Mouse (Mus musculus): ENCODE measurements at regions not wholly inside any gene's neighbourhood (a gene's known extent, or its start where the extent isn't known, plus 50 kb on each side); places are given as distances from the start of the nearest gene placed in this dataset.
A peak's percentile ranks its signal among the peaks of the same experiment; 100 is the strongest.

GRCm38 (mm10) chr16:22750725-22751287 lies 60.6 kb downstream of the Crygs start:
- DNase-seq (ENCODE audit: low spot score in 2 of 2) = peak in 1 of 2 experiments; percentile 22
- intact Hi-C loops (cut with DNase I) = no loop called here

GRCm38 (mm10) chr16:22744121-22744855 lies 67.1 kb downstream of the Crygs start:
- intact Hi-C loops (cut with DNase I) = no loop called here
- DNase-seq (ENCODE audit: low spot score in 2 of 2) = no peak

DNA sequence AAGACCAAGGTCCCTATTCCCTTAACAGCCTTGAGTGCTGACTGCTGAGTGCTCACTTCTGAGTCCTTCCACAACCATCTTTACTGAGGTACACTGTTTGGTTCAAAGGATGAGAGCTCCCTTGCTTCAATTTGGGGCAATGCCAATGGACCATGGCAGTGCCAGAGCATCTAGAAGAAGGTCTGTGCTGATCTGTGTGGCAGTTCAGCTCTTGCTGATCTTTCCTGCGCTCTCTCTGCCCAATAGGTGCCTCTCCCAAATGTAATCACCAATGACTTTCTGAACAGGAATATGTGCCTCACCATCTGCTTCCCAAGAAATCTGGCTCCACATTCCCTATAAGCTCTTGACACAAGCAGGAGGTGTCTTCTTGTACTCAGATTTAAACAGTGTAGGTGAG lies 67.9 kb downstream of the Crygs start:
- DNase-seq (ENCODE audit: low spot score in 2 of 2) = peak in 1 of 2 experiments; percentile 25
- intact Hi-C loops (cut with DNase I) = no loop called here

DNA sequence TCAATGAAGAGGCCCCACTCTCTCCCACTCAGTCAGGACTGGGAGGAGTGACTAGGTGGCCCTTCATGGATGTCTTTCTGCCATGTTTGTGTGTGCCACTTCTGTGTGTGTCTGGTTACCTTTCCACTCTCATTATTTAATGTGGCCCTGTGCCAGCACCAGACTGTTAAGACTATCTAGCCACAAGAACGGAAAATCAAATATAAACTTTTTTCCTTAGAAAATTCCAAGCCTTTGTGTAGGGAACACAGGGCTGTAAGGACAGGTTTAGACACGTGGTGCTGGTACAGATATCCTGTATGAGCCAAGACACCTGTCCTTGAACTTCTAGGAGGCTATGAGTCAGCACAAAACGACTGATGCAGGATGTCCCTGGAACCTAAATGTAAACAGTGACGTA lies 69.9 kb downstream of the Crygs start:
- intact Hi-C loops (cut with DNase I) = no loop called here
- DNase-seq (ENCODE audit: low spot score in 2 of 2) = no peak

DNA sequence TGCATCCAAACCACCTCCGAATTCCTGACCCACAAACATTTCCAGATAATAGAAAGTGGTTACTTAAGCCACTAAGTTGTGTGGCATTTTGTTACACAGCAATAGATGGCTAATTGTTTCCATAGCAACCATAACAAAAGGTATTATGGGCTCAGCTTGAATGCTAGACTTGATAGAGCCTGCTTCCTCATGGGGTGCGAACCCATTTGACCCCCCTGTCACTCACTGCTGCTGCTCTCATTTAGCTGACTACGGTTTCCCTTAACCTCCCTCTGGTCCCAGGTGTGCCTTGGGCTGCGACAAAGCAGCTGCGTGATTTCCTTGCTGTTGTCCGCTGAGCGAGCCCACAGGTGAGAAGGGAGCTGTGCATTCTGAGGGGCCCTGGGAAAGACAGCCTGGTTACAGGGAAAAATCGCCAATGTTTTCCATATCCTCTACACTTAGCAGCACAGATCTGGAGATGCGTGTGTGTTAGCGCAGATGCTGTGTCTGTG lies 76.8 kb downstream of the Crygs start:
- intact Hi-C loops (cut with DNase I) = no loop called here
- no peak for DNase-seq (ENCODE audit: low spot score in 2 of 2)

DNA sequence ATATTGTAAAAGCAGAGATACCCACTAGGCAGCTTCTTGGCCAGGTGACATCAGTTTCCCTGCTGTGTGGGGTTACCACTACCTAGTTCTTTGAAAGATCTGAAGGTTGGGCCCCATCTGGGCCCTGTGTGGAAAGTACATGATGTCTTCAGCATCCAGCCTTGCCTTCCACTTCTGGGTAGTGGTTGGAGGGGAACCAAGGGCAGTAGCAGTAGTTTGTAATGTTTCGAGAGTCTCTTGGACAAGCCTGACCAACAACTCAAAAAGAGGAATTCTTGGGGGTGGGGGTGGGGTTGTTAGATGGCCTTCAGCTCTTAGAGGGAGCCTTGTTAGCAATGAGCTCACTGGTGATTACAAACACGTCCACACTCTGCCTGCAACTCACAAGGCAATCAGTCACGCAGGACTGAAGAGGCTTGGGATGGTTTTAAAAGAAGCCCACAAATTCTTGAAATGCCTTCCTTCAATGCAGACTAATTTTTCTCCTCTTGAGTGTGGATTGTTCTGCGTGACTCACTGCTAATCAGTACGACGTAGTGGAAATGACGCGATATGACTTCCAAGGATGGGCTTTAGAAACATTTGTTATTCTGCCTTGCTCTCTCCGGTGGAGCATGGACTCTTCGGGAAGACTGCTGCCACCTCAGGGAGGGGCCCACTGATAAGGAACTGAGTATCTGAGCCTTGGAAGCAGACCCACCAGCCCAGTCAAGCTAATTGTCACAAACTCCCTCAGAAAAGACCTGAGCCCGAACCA lies 76.9 kb upstream of the Dgkg start:
- intact Hi-C loops (cut with DNase I) = no loop called here
- no peak for DNase-seq (ENCODE audit: low spot score in 2 of 2)

DNA sequence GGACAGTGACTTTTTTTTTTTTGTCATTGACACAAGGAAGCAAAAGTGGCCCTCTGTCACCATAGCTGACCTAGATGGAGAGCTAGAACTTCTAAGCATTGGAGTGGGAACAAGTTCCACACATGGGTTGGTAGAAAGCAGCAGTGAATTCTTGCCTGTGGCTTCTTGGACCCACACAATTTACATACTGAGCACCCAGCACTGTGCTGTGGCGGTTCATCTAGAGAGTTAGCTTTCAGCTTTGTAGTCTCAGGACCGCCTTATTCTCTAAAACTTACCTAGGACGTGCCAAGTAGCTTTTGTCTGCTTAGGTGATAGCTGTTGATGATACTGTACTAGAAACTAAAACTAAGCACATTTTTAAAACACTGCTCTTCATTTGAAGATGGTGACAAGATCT lies 72.1 kb upstream of the Dgkg start:
- no peak for DNase-seq (ENCODE audit: low spot score in 2 of 2)
- intact Hi-C loops (cut with DNase I) = no loop called here

DNA sequence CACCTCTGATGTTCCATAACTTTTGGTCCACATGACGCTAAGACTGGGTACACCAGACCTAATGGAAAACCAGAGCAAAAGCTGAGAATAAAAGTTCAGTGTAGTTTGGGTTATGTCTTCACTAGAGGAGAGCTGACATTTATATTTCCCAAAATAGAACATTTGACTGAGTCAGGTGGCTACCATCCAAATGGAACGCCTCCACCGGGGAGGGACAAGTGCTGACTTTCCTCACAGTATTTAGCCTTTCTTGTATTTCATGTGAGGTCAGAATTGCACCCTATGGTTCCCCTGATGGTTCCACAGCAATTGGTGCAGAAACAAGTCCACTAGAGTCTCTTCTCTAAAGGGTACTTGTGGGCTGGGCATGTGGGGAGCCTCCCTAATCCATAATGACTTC lies 68.2 kb upstream of the Dgkg start:
- DNase-seq (ENCODE audit: low spot score in 2 of 2) = no peak
- intact Hi-C loops (cut with DNase I) = no loop called here

DNA sequence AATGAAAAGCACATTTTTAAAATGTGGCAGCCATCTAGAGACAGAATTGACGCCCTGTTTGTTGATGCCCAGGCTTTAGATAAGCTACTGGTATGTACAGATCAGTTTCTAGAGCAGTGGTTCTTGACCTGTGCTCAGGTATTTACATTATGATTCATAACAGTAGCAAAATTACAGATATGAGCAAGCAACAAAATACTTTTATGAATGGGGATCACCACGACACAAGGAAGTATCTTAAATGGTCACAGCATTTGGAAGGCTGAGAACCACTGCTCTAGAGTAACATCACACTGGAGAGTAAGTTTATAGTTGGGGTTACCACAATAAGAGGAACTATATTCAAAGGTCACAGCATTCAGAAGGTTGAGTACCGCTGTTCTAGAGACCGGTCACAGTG lies 66.3 kb upstream of the Dgkg start:
- no peak for DNase-seq (ENCODE audit: low spot score in 2 of 2)
- intact Hi-C loops (cut with DNase I) = no loop called here

GRCm38 (mm10) chr16:22719791-22720190 lies 62.8 kb upstream of the Dgkg start:
- peak in 1 of 2 experiments; percentile 57 for DNase-seq (ENCODE audit: low spot score in 2 of 2)
- intact Hi-C loops (cut with DNase I) = no loop called here

- DNase-seq (ENCODE audit: low spot score in 2 of 2) = no peak
- intact Hi-C loops (cut with DNase I) = no loop called here
Observed at GRCm38 (mm10) chr16:22719304-22719703, 62.3 kb upstream of the Dgkg start.

- DNase-seq (ENCODE audit: low spot score in 2 of 2) = no peak
- intact Hi-C loops (cut with DNase I) = no loop called here
Observed at GRCm38 (mm10) chr16:22717462-22717861, 60.4 kb upstream of the Dgkg start.

DNA sequence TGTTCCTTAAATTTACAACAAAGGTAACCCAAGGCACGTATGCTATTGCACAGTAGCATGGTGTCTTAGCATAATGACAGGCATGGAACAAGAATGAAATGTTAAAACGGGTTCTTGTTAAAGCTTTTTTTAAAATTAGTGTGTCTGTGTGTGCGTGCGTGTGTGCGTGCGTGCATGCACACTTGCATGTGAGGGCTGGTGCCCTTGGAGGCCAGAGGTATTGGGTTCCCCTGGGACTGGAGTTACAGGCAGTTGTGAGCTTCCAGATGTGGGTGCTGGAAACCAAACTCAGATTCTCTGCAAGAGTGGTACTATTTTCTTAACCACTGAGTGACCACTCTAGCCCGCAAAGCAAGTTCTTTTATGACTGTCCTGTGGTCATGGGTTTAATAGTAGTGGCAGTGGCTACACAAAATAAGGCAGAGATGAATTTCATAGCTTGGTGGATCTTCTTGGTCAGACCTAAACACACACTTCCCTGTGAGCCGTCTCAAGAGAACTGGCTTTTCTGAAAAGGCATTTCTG lies 59.3 kb upstream of the Dgkg start:
- DNase-seq (ENCODE audit: low spot score in 2 of 2) = no peak
- intact Hi-C loops (cut with DNase I) = no loop called here

GRCm38 (mm10) chr16:22714315-22714714 lies 57.3 kb upstream of the Dgkg start:
- DNase-seq (ENCODE audit: low spot score in 2 of 2) = no peak
- intact Hi-C loops (cut with DNase I) = no loop called here

- intact Hi-C loops (cut with DNase I) = no loop called here
- no peak for DNase-seq (ENCODE audit: low spot score in 2 of 2)
Observed at GRCm38 (mm10) chr16:22708768-22709167, 51.7 kb upstream of the Dgkg start.
